Mouse (Mus musculus) CD8-positive naive resting alpha-beta T cell, adult 2 months (primary cell): ENCODE measurements around the gene Arhgef18.

ENCODE experiments used
- DNase-seq, 2 experiments: peaks; one replicate each; pipeline ENCODE4 v3.0.0; 2022; ENCODE audit warnings: low read depth in 2 of 2, low spot score in 2 of 2

Arhgef18 gene

DNA sequence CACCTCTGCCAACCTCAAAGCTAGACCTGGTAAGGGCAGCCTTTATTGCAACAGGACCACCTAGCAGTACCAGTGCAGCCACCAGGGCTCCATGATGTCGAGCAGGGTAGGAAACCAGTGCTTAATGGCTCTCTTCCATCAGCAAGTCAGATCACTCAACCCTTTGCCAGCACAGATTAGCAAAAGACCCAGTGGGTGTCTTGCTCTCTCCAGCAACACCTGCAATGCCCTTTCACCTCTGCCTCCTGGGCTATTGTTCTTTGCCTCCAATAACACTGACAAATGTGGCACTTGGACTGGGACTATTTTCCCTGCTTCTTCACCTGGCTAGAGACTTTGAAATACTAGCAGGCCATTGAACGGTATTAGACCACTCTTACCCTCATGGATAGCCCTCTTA, 56.4 kb downstream of the Arhgef18 start:
- DNase-seq = no peak

DNA sequence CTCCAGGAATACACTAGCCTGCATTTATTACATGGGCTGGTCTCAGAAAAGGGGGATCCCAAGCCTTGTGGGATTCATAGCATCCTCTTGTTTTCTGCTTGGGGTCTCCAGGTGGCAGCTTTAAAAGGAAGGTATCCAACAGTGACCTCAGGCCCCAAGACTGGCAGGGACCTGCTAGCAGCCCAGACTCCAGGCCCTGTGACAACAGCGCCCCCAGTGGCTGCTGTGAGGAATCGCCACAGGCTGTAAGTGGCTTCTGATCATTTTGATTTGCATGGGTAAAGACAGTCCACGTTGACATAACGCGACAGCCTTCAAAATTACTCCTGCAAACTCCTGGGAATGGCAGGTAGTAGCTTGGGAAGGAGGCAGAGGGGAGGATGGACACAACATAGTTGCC, 57.9 kb downstream of the Arhgef18 start:
- DNase-seq = peak; percentile 27 to 45

DNA sequence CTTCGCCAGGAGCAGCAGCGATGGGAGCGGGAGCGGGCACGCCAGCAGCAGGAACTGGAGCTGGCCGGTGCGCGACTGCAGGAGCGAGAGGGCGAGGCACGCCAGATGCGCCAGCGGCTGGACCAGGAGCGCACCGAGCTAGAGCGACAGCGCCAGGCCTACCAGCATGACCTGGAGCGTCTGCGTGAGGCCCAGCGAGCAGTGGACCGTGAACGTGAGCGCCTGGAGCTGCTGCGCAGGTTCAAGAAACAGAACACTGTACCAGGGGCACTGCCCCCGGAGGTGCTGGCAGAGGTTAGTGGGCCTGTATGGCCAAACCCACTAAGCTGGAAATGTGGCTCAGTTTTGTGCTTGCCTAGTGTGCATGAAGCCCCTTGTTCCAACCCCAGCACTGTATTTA, 59.2 kb downstream of the Arhgef18 start:
- no peak for DNase-seq

DNA sequence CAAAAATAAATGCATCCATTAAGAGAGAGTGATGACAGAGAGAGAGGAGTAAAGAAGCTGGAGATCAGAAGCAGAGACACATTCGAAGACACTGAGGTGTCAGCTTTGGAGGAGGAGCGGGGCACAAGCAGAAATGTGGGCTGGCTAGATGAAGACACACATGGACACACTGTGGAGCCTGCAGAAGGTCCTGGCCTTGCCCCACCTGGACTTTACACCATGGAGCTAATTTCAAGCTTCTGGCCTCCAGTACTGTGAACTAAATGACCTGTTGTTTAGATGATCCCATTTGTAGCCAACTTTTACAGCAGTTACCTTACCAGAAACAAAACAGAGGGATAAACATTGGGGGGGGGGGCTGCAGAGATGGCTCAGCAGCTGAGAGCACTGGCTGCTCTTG, 70.4 kb downstream of the Arhgef18 start:
- DNase-seq = no peak

DNA sequence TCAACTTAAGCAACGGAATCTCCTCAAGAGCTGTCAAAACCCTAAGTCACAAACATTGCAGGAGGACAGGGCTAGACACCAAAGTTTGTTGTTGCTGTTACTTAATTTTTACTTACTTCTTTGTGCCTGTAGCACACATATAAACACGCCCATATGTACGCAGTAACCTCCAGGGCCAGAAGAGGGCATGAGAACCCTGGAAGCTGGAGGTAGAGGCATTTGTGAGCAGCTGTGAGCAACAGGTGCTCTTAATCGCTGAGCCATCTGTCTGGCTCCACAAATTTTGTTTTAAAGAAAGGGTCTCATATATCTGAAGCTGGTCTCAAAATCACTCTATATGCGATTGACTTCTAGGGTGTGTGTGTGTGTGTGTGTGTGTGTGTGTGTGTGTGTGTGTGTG, 71.5 kb downstream of the Arhgef18 start:
- DNase-seq = peak in 1 of 2 experiments; percentile 22

DNA sequence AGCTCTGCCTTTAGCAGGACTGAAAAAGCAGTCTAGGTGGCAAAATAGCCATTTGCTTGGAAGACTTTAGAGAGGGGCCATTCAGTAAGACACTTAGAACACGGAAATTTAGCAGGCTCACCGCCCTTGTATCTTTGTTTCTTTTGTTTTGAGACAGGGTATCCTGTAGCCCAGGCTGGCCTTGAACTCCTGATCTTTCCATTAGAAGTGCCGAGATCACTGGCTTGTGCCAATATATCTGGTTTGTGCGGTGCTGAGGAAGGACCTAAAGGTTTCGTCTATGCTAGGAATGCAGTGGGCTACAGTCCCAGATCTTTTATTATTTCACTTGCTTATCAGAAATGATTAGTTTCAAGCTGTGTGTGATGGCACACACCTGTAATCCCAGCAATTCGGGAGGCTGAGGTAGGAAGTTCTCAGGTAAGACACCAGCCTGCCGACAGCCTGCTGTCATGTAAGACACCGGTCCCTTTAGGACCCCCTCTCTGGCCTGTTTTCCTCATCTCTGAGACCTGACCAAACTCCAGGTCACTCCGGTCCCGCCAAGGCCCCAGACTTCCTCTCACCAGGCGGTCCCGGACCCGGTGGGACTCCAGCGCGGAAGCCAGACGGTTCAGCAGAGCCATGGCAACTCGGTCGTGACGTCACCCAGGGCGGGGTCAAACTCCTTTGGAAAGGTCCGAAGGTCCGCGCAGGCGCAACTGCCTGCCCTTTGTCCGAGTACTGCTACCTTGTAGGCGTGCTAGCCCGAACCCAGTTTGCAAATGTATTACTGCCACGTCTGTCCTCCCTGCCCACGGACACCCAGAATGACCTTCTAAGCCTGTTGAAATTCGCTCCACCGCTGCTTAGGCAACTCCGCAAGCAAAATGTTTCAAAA, 74.4 kb downstream of the Arhgef18 start, which contains the start of gene Pex11g:
TSS of gene Pex11g (minus strand) at position 675 of the 880 bp plus-strand sequence.
- DNase-seq = peak; percentile 48 to 55

DNA sequence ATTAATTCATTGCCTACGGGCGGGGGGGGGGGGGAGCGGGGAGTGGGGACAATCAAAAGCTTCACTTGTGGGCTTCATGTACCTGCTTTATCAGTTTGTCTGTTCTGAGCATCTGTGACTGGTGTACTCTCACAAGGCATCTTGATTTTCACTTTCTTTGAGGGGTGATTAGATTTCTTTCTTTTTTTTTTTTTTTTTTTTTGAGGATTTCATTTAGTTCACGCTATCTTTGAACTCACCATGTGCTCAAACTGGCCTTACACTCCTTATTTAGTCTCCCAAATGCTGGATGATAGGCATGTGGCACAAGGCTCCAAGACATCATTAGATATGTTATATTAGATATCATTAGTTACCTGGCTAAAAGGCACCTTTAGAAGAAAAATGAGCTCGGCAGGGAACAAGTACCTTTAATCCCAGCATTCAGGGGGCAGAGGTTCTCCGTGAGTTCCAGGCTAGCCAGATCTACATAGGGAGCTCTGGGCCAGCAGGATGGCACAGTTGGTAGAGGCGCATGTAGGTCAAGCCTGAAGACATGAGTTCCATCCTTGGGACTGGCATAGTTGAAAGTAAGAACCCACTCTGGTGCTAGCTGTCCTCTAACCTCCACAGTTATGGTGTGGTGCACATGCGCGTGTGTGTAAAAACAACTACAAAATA, 75.2 kb downstream of the Arhgef18 start:
- DNase-seq = no peak

DNA sequence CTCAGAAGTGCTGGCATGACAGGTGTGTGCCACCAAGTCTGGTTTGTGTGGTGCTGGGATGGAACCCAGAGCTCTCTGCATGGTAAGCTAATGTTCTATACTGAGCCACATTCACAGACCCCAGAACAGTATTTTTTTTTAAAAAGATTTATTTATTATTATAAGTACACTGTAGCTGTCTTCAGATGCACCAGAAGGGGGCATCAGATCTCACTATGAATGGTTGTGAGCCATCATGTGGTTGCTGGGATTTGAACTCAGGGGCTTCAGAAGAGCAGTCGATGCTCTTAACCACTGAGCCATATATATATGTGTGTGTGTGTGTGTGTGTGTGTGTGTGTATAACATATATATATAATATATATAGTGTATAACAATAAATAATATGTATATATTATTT, 76.0 kb downstream of the Arhgef18 start:
- no peak for DNase-seq

DNA sequence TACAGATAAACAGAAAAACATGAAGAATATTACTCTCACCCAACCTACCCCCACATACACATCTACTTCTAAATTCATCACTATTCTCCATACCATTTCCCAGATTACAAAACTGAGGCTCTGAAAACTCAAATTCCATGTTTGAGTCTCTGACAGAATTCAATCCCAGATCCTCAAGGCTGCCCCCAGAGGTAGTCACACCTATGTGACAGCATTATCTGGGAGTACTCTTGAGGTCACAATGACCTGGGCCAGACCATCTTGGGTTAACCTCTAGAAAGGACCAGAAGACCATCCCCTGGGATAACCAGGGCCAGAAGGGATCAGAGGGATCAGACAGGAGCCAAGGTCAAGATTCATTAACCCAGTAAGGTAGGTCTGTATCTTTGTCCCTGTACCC, 77.8 kb downstream of the Arhgef18 start, which contains the start of gene Tex45:
TSS of gene Tex45 (plus strand) at position 301 of the 400 bp plus-strand sequence.
- DNase-seq = no peak

DNA sequence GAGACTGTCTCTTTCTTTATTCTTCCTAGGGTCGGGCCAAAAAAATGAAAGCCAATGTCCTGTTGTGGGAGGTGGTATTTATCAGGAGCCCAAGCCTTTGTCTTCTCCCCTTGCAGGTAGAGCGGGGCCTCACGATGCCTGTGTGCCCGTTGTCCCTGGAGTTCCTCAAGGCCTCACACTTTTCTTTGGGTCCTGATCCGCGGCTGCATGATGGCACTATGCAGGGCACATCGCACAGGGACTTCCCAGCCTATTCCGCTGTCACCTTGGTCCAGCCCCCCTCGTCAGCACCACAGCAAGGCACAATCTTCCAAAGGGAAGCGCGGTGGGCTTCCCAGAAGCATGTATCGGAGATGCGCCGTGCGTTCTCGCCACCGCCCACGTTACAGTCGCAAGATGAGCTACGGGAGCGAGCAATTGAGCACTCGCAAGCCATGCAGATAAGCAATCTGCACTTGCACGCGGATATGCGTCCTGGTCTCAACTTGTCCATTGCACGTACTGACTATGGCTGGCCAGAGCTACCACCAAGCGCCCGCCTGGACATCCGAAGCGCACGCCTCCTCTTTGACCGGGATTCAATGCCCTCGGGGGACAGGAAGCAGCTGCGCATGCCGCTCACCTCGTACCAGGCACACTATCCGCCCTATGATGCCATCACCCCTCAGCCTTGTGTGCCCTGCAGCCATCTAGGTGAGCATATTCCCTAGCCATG, 83.1 kb downstream of the Arhgef18 start:
- DNase-seq = no peak

DNA sequence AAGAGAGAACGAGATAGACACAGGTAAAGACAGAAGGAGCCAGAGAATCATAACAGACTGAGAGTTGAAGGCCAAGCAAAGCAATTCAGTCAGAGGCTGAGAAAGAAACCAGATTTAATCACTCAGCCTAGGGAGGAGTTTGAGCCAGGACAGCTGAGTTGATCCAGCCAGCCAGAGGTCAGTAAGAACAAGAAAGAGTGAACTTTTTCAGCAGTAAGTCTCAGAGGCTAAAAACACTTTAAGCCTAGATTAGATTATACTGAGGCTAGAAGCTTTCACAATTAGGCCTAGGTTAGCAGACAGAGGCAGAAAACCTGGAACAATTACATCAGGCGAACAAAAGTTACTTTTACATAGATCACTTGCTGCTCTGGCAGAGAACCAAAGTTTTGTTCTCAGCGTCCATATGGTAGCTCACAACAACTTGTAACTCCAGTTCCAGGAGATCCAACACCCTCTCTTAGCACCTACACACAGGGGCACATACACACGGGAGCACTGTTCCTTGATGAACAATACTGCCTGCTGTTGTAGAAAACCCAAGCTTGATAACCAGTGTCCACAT, 87.5 kb downstream of the Arhgef18 start:
- no peak for DNase-seq

DNA sequence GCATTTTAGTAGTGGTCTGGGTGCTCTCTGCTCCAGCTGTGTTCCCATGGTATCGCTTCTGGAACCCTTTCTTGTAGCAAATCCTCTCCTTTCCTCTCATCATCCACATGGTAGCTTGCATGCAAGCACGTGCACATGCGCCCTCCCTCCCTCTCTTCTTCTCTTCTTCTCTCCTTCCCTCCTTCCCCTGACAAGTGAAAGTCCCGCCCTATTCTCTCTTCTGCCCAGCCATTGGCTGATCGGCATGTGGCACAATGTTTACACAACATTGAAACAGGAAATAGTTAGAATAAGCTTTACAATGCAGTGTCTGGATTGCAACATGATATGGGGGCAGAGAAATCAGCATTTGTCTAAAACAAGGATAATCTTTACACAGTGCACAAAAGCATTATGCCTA, 88.8 kb downstream of the Arhgef18 start:
- no peak for DNase-seq

DNA sequence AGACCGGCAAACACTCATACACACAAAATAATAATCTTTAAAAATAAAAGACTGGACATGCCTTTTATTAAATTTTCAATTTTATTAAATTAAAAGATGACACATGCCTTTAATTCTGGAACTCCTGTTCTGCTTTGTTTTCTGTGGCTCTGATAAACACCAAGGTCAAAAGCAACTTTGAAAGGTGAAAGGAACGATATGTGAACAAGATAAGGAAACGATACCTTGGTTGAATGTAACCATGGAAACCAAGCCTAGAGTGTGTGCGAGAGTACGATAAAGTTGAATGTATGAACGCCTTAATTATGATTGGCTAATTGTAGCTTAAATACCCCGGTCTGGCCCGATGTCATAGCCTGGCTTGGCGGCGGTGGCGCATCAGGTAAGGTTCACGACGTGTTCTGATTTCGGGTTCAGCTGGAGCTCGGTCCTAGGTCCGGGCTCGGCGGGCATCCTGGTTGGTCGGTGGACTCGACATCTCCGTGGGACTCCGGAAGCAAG, 89.5 kb downstream of the Arhgef18 start:
- DNase-seq = no peak

DNA sequence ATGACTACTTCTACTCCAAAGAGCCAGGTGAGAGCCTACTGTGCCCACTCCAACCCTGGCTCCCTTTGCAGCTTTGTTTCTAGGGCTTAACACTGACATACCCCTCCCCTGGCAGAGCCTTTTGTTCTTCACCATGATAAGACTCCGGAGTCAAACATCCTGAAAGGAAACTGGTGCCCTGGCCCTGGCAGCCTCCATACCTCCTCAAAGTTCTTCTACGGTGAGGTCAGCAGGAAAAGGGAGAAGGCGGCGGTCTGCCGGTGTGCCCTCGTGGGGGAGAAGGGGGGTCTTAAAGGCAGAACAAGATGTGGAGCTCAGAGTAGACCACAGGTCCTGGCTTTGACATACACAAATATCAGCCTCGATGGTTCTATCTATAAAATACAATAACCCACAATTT, 90.7 kb downstream of the Arhgef18 start:
- no peak for DNase-seq

DNA sequence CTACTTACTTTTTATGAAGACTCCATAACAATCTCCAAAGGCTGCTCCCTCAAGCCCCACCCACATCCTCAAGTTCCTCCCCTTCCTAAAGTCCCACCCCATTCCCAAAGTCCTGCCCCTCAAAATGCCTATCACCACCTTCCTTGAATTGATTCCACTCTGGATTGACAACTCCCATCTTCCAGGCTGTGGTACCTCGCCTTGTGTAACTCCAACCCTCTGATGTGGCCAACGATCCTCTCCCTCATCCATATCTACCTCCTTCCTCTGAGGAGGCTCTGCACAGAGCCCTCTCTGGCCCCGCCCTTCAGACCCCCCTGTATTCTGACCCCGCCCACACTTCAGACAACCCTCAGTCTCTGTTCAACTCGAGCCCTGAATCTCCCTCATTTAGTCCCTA, 92.4 kb downstream of the Arhgef18 start:
- no peak for DNase-seq

DNA sequence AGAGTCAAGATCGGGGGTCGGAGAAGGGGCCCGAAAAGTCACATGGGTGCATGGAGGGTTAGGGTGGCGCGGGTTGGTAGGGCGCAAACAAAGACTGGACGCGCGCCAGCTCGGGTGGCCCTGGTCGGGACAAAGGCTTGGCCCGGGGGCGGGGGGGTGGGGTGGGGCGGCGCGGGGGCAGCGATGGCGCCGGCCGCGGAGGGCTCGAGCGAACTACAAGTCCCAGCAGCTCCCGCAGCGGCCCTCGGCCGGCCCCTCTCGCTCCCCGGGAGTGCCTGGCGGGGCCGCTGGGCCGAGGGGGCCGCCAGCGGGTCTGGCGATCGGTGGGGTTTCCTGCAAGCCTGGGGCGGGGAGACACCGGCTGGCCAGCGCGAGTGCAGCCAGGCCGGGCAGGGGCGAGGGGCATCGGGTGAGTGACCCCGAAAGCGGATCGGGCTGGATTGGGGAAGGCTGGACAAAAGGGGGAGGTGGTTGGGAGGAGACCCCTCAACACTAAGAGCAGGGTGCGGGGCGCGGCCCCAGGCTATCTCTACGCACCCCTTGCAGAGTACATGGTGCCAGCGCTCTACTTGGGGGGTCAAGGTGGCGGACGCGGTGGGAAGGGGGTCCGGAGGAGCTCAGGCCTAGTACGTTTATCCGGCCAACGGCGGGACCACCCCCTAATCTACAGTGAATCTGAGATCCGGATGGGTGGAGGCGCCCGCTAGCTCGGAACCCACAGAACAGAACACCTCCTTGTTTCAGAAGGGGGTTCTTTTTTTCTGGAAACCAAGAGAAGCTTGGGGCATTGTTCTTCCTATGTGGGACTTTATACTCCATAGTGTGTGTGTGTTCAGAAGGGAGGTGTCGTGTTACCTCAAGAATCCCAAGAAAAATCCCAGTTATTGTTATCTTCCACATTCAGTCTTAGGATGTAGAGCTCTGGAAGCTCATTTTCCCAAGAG, 100.4 kb downstream of the Arhgef18 start, which contains the start of gene Zfp358:
TSS of gene Zfp358 (plus strand) at position 238 of the 944 bp plus-strand sequence.
- peak in 1 of 2 experiments; percentile 44 for DNase-seq

DNA sequence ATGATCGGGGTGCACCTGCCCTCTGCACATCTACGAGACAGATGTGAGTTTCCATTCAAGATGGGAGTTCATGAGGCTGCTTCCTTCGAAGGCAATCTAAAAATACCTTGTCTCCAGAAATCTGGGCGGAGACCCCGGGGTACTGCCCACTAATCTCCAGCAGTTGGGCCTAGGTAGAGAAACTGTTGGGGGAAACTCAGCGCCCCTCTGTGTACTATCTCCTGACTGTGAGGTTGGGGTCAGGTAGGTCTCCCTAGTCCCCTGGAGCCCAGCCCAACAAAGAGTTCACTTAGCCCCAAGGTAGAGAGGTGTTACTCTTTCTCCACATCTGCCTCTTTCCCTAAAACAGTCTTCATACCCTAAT, 101.0 kb downstream of the Arhgef18 start:
- no peak for DNase-seq

DNA sequence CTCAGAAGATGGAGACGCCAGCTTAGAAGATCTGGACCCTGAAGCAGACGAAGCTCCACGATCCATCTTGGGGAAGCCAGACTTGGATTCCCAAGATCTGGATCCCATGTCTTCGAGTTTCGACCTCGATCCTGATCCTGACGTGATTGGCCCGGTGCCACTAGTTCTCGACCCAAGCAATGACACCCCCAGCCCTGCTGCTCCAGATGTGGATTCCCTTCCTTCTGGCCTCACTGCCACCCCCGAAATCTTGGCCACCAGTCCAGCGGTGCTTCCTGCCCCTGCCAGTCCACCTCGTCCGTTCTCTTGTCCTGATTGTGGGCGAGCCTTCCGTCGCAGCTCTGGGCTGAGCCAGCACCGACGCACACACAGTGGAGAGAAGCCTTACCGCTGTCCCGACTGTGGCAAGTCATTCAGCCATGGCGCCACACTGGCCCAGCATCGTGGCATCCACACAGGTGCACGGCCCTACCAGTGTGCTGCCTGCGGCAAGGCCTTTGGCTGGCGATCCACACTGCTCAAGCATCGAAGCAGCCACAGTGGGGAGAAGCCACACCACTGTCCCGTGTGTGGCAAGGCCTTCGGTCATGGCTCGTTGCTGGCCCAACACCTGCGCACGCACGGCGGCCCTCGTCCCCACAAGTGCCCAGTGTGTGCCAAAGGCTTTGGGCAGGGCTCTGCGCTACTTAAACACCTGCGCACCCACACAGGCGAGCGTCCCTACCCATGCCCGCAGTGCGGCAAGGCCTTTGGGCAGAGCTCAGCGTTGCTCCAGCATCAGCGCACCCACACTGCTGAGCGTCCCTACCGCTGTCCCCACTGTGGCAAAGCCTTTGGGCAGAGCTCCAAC, 103.0 kb downstream of the Arhgef18 start:
- DNase-seq = no peak

DNA sequence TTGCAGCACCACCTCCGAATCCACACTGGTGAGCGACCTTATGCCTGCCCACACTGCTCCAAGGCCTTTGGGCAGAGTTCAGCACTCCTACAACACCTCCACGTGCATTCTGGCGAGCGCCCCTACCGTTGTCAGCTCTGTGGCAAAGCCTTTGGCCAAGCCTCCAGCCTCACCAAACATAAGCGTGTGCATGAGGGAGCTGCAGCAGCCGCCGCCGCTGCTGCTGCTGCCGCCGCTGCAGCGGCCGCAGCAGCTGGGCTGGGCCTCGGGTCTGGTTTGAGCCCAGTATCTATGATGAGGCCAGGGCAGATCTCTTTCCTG, 103.6 kb downstream of the Arhgef18 start:
- no peak for DNase-seq
